21 mouse cellular contexts compared by ENCODE assay signal in the genomic region with DNA sequence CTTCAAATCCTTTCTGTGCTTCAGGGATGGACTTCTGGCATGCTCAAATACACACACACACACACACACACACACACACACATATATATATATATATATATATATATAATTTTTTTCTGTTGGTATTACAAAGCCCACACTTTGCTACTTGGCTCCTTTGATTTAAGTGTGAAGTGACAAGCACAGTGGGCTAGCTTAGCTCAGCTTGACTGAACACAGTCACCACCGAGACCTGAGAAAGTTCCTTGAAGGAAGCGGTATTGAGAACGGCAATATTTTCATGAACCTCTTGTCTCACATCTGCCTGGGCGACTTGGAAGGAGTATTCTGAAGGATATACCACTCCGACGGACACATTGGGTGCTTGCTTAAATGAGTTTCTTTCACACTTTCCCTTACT.
DNase-seq lines count a peak whose midpoint lies in the region; ATAC-seq and TF ChIP-seq lines count a peak whose summit lies in the region.
"Had no signal": no experiment of that assay in that cellular context is flagged by ENCODE, and none has a peak within 500 bp of the region (broad histone marks: within the 10 kb centered on the region; RNA-seq: fewer than 3 reads in every experiment).

No protein-coding gene starts in this region.

- H3K36me3 ChIP-seq in hindbrain, postnatal 0 days (ENCODE audit: insufficient read depth, low read length): no peaks in the 10 kb centered on the region
- H3K36me3 ChIP-seq in hindbrain, embryonic 16.5 days (ENCODE audit: control insufficient read depth, insufficient read depth, low read length): no peaks in the 10 kb centered on the region
- H3K36me3 ChIP-seq: embryonic facial prominence, embryonic 10.5 days; embryonic facial prominence, embryonic 12.5 days; forebrain, embryonic 15.5 days; G1E had no signal

- no peak for TF ChIP-seq CTCF in hindbrain, postnatal 0 days (IDR thresholded peaks at IDR 0.05; ENCODE audit: low read depth)

- H3K4me1 ChIP-seq in hindbrain, postnatal 0 days (ENCODE audit: insufficient read depth, low read length): no peaks in the 10 kb centered on the region
- H3K4me1 ChIP-seq in hindbrain, embryonic 16.5 days (ENCODE audit: control insufficient read depth, insufficient read depth, low read depth, low read length): 0 out of 2 replicates have a peak, but pooled peaks cover 4% of the 10 kb centered on the region
- H3K4me1 ChIP-seq: embryonic facial prominence, embryonic 12.5 days had no signal

- DNase-seq in hindbrain, postnatal 0 days (ENCODE audit: low spot score): peak; percentile 30
- peak; percentile 61 for DNase-seq in retina, embryonic 14.5 days (ENCODE audit: low spot score)
- DNase-seq in retina, postnatal 1 day: peak; percentile 61
- DNase-seq: adrenal gland, adult 8-10 months; adrenal gland, postnatal 14 days; adrenal gland, postnatal 36 days; cerebellum, adult 11-12 months; cerebellum, adult 2 months; cerebellum, adult 9-10 months; cerebellum, postnatal 25 days; forebrain, postnatal 0 days had no signal

- no peak overlapping the region for H3K27ac ChIP-seq in hindbrain, postnatal 0 days
- H3K27ac ChIP-seq in hindbrain, embryonic 16.5 days (ENCODE audit: low read depth, low read length): no peak overlapping the region
- H3K27ac ChIP-seq: embryonic facial prominence, embryonic 10.5 days; embryonic facial prominence, embryonic 12.5 days; forebrain, embryonic 13.5 days; forebrain, embryonic 15.5 days had no signal

- H3K9ac ChIP-seq in hindbrain, postnatal 0 days (replicated peaks; ENCODE audit: low read length): no peak overlapping the region
- no peak overlapping the region for H3K9ac ChIP-seq in hindbrain, embryonic 16.5 days (ENCODE audit: low read depth, low read length)
- H3K9ac ChIP-seq: embryonic facial prominence, embryonic 12.5 days; forebrain, embryonic 13.5 days; forebrain, embryonic 15.5 days; forebrain, postnatal 0 days had no signal

- no peak overlapping the region for H3K4me3 ChIP-seq in hindbrain, postnatal 0 days (ENCODE audit: low read length)
- no peak overlapping the region for H3K4me3 ChIP-seq in hindbrain, embryonic 16.5 days (ENCODE audit: low read length)
- H3K4me3 ChIP-seq: embryonic facial prominence, embryonic 10.5 days; embryonic facial prominence, embryonic 12.5 days; forebrain, embryonic 13.5 days; forebrain, embryonic 15.5 days had no signal

- no peak overlapping the region for H3K4me2 ChIP-seq in hindbrain, postnatal 0 days (ENCODE audit: low read depth, low read length)
- no peak overlapping the region for H3K4me2 ChIP-seq in hindbrain, embryonic 16.5 days (ENCODE audit: low read length)
- H3K4me2 ChIP-seq: embryonic facial prominence, embryonic 12.5 days; forebrain, embryonic 13.5 days; forebrain, embryonic 15.5 days had no signal

- WGBS in hindbrain, postnatal 0 days: 80% methylated on average over 6 of the region's 6 CpGs
- 87% methylated on average over 6 of the region's 6 CpGs for WGBS in hindbrain, embryonic 16.5 days

- no peaks in the 10 kb centered on the region for H3K27me3 ChIP-seq in hindbrain, postnatal 0 days (ENCODE audit: insufficient read depth, low read length)
- H3K27me3 ChIP-seq in hindbrain, embryonic 16.5 days (replicated peaks; ENCODE audit: control insufficient read depth, insufficient read depth, low read length): no peaks in the 10 kb centered on the region
- H3K27me3 ChIP-seq: CH12.LX; embryonic facial prominence, embryonic 12.5 days; forebrain, embryonic 13.5 days; forebrain, embryonic 15.5 days; Patski had no signal

- ATAC-seq in hindbrain, postnatal 0 days: no peak
- no peak for ATAC-seq in hindbrain, embryonic 16.5 days
- no peak for ATAC-seq in CD4-positive, CD25-positive, alpha-beta regulatory T cell, adult 4 months
- ATAC-seq: activated CD4-positive, CD25-positive, alpha-beta regulatory T cell, adult 4 months; forebrain, embryonic 13.5 days; forebrain, embryonic 15.5 days; forebrain, postnatal 0 days; Patski had no signal

- H3K9me3 ChIP-seq in hindbrain, postnatal 0 days (ENCODE audit: low read length): no peaks in the 10 kb centered on the region
- H3K9me3 ChIP-seq in hindbrain, embryonic 16.5 days (ENCODE audit: control insufficient read depth, low read length): no peaks in the 10 kb centered on the region
- H3K9me3 ChIP-seq: embryonic facial prominence, embryonic 10.5 days; embryonic facial prominence, embryonic 12.5 days; forebrain, embryonic 13.5 days; forebrain, embryonic 15.5 days; G1E had no signal
